Mouse (Mus musculus) Patski (cell line): ENCODE data around the gene Ranbp3. TPM values are rescaled to one million over a fixed set of nuclear protein-coding genes. Genes with fewer than 3 reads are reported as not detected.

Source experiments
- ATAC-seq: fragments of 100-300 bp; one replicate; pipeline ENCODE4 v1.8.0; 2021
- CTCF ChIA-PET: fragments of 350-600 bp; sonication (Branson Sonifier 250); formaldehyde crosslinking; loops from one replicate; lab custom pipeline; 2022; ENCODE audit warnings: inconsistent platforms; lab: Charles Lee
- POLR2A ChIA-PET: fragments of 350-600 bp; sonication (Branson Sonifier 250); formaldehyde crosslinking; loops from one replicate; lab custom pipeline; 2022; ENCODE audit warnings: antibody characterized with exemption, inconsistent platforms; lab: Charles Lee
- DNase-seq: peaks from one replicate; pipeline ENCODE4 v3.0.0-alpha.2; 2011; ENCODE audit warnings: low read depth, low spot score
- H3K27me3 ChIP-seq: fragments of 371-371 bp; one replicate; pipeline ENCODE4 v1.5.1; 2021
- CTCF ChIP-seq: fragments of 100-300 bp; IDR thresholded peaks from one replicate; pipeline ENCODE4 v1.5.1; 2021
- in situ Hi-C: fragments of 300-500 bp; cut with MboI; formaldehyde crosslinking; loops from 3 replicates; pipeline ENCODE4 v1.11.1; 2018; ENCODE audit warnings: low pct_unique_long_range_greater_than_20kb, mixed read lengths
- polyA plus RNA-seq: library from polyadenylated mRNA; unstranded; gene quantifications from one replicate; pipeline ENCODE4 v1.2.3, GENCODE M21; 2021

Gene Ranbp3
- polyA plus RNA-seq, 1 experiment from 2014 or later, result 85.8 TPM

DNA sequence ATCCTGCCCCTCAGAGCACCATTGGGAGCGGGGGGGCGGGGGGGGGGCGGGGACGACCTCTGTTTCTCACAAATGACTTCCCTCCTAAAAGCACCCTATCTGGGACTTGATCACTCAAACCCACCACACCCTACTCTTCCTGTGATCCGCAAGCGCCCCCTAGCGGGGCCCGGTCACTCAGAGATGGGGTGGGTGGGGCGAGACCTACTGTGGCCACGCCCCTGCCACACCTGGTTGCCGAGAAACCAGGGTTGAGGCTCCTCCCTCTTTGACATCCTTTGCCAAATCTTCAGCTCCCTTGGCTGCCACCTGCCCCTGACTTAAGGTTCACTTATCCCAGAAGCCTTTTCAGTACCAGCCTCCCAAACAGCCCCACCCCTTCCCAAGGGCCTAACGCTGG, 85.0 kb downstream of the Ranbp3 start:
- ATAC-seq, result no peak
- H3K27me3 ChIP-seq, result peaks cover 7% of the 10 kb centered on the region
- DNase-seq, result no peak
- ChIA-PET CTCF (no interaction called here), POLR2A (no interaction called here)
- in situ Hi-C loops, result loop anchor here (5.0 kb wide), 1 partner anchor 41 kb away; the partner anchor contains the start of genes Ndufa11 and Vmac
- no peak for TF ChIP-seq CTCF

DNA sequence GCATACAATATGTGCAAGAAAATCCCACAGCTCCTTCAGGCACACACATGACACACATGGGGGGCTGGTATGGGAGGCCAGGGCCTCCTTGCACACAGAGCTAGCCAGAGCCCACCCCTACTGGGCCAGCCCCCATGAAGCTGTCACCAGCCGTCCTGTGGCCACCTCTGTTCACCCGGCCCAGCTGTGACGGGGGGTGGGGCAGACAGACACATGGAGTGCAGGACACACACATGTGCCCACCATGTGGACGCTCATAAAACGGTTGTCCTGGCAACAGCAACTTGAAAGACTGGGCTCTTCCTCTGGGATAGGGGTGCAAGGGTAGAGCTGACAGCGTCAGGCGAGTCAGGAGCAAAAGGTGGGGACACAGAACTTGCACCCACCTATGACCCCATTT, 86.2 kb downstream of the Ranbp3 start:
- ATAC-seq, result no peak
- no peak for TF ChIP-seq CTCF
- CTCF ChIA-PET, result no interaction called here
- POLR2A ChIA-PET, result no interaction called here
- no peak for DNase-seq
- H3K27me3 ChIP-seq, result peaks cover 7% of the 10 kb centered on the region
- in situ Hi-C loops, result loop anchor here (5.0 kb wide), 1 partner anchor 42 kb away; the partner anchor contains the start of genes Ndufa11 and Vmac

DNA sequence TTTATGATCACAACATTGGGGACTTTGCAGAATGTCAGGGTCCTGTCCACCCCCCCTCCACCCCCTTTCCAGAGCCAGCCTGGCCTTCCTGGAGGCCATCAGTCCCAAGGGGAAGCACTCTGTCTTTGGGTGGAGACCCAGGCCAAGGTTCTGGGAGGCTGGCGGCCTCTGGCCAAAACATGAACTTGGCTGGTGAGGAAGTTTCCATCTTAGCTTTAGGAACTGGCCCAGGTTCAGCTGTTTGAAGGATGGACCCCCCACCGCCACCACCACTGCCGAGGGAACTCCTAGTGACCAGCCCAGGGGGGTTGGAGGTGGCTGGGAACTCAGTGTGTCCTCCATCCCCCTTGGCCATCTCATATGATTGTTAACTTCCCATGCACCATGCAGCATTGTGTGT, 88.0 kb downstream of the Ranbp3 start:
- ChIA-PET POLR2A (interaction anchor here (0.7 kb wide), 1 partner anchor 45 kb away, joined by 5 read pairs; no protein-coding TSS in a partner anchor), CTCF (no interaction called here)
- DNase-seq, result no peak
- no peak for ATAC-seq
- in situ Hi-C loops, result no loop called here
- TF ChIP-seq CTCF, result no peak
- no peaks in the 10 kb centered on the region for H3K27me3 ChIP-seq

Other genes with a start within 250 kb of the Ranbp3 start
- gene Ptprs, start 196.8 kb upstream of the Ranbp3 start, polyA plus RNA-seq, result 240 TPM
- not detected for gene Znrf4, start 160.9 kb upstream of the Ranbp3 start, polyA plus RNA-seq
- 1.5 TPM for gene Gm20219, start 118.9 kb upstream of the Ranbp3 start, polyA plus RNA-seq
- gene Safb2, start 88.7 kb upstream of the Ranbp3 start, polyA plus RNA-seq, result 127 TPM
- gene Safb, start 88.5 kb upstream of the Ranbp3 start, polyA plus RNA-seq, result 159 TPM
- 323 TPM for gene 2410015M20Rik, start 63.5 kb upstream of the Ranbp3 start, polyA plus RNA-seq
- 1,365 TPM for gene Rpl36, start 59.9 kb upstream of the Ranbp3 start, polyA plus RNA-seq
- gene Lonp1, start 46.4 kb upstream of the Ranbp3 start, polyA plus RNA-seq, result 193 TPM
- gene Catsperd, start 45.2 kb upstream of the Ranbp3 start, polyA plus RNA-seq, result 0.35 TPM
- 272 TPM for gene Ndufa11, start 44.5 kb downstream of the Ranbp3 start, polyA plus RNA-seq
- gene Vmac, start 44.7 kb downstream of the Ranbp3 start, polyA plus RNA-seq, result 25.6 TPM
- 7.1 TPM for gene Nrtn, start 84.2 kb downstream of the Ranbp3 start, polyA plus RNA-seq
- 50.5 TPM for gene Dus3l, start 91.5 kb downstream of the Ranbp3 start, polyA plus RNA-seq
- gene Prr22, start 97.0 kb downstream of the Ranbp3 start, polyA plus RNA-seq, result 0.89 TPM
- 7.7 TPM for gene Rfx2, start 157.7 kb downstream of the Ranbp3 start, polyA plus RNA-seq
- gene Acsbg2, start 201.2 kb downstream of the Ranbp3 start, polyA plus RNA-seq, result not detected
- not detected for gene 1700061G19Rik, start 202.2 kb downstream of the Ranbp3 start, polyA plus RNA-seq